Mouse (Mus musculus) T-cell, adult 2 months (primary cell): Measurements from ENCODE around the gene Nedd9.

Source experiments
- DNase-seq: peaks from one replicate; pipeline ENCODE4 v3.0.0; 2022; ENCODE audit warnings: low spot score

Gene Nedd9

GRCm38 (mm10) chr13:41456292-41457029, 30.7 kb downstream of the Nedd9 start:
- no peak for DNase-seq

- DNase-seq = no peak
Observed at GRCm38 (mm10) chr13:41453227-41454193, 33.7 kb downstream of the Nedd9 start.

GRCm38 (mm10) chr13:41450821-41451220, 36.3 kb downstream of the Nedd9 start:
- DNase-seq = no peak

- DNase-seq = no peak
Observed at GRCm38 (mm10) chr13:41449211-41449610, 38.0 kb downstream of the Nedd9 start.

- DNase-seq = no peak
Observed at GRCm38 (mm10) chr13:41447209-41447608, 40.0 kb downstream of the Nedd9 start.

- no peak for DNase-seq
Observed at GRCm38 (mm10) chr13:41446591-41446990, 40.6 kb downstream of the Nedd9 start.

GRCm38 (mm10) chr13:41445067-41445808, 41.9 kb downstream of the Nedd9 start:
- no peak for DNase-seq

- DNase-seq = no peak
Observed at GRCm38 (mm10) chr13:41444230-41444629, 42.9 kb downstream of the Nedd9 start.

- DNase-seq = no peak
Observed at GRCm38 (mm10) chr13:41442145-41442544, 45.0 kb downstream of the Nedd9 start.

GRCm38 (mm10) chr13:41440205-41440604, 47.0 kb downstream of the Nedd9 start:
- no peak for DNase-seq

GRCm38 (mm10) chr13:41437390-41437789, 49.8 kb downstream of the Nedd9 start:
- DNase-seq = no peak

GRCm38 (mm10) chr13:41436731-41437130, 50.4 kb downstream of the Nedd9 start:
- DNase-seq = no peak

GRCm38 (mm10) chr13:41433201-41433600, 54.0 kb downstream of the Nedd9 start:
- no peak for DNase-seq

GRCm38 (mm10) chr13:41431795-41432194, 55.4 kb downstream of the Nedd9 start:
- DNase-seq = no peak

GRCm38 (mm10) chr13:41427046-41427445, 60.1 kb downstream of the Nedd9 start:
- no peak for DNase-seq

GRCm38 (mm10) chr13:41423463-41424074, 63.6 kb downstream of the Nedd9 start:
- DNase-seq = no peak

GRCm38 (mm10) chr13:41422581-41422980, 64.6 kb downstream of the Nedd9 start:
- DNase-seq = no peak

- no peak for DNase-seq
Observed at GRCm38 (mm10) chr13:41420376-41420775, 66.8 kb downstream of the Nedd9 start.

- no peak for DNase-seq
Observed at GRCm38 (mm10) chr13:41418198-41418869, 68.8 kb downstream of the Nedd9 start.

GRCm38 (mm10) chr13:41416065-41417016, 70.8 kb downstream of the Nedd9 start:
- DNase-seq = no peak
